Mouse (Mus musculus) liver, embryonic 16.5 days (tissue): ENCODE data around the gene Spp1. TPM values are rescaled to one million over a fixed set of nuclear protein-coding genes. Genes with fewer than 3 reads are reported as not detected.
A peak's percentile ranks its signal among the peaks of the same experiment; 100 is the strongest.
"Not testable (repeated sequence)": the region's sequence is repeated elsewhere in the genome, so short reads cannot be mapped to it uniquely, and the experiment has no call there.

Experiments used
- ATAC-seq: fragments of 200-750 bp; cut with Nextera tagmentation; 2 replicates; pipeline ENCODE4 v1.8.0; 2017; ENCODE audit warnings: low read depth, mild to moderate bottlenecking, moderate number of reproducible peaks, moderate library complexity
- H3K27ac ChIP-seq: fragments of 300-500 bp; sonication (generic); 2 replicates; pipeline ENCODE4 v1.5.1; 2014; ENCODE audit warnings: mild to moderate bottlenecking, low read length
- H3K27me3 ChIP-seq: fragments of 300-500 bp; sonication (generic); 2 replicates; pipeline ENCODE4 v1.6.1; 2014; ENCODE audit warnings: low read depth, low read length, mixed read lengths; ENCODE audit not compliant: control insufficient read depth, insufficient read depth
- H3K36me3 ChIP-seq: fragments of 300-500 bp; sonication (generic); 2 replicates; pipeline ENCODE4 v1.6.1; 2014; ENCODE audit warnings: mild to moderate bottlenecking; ENCODE audit not compliant: control insufficient read depth, insufficient read depth
- H3K4me1 ChIP-seq: fragments of 300-500 bp; sonication (generic); 2 replicates; pipeline ENCODE4 v1.6.1; 2014; ENCODE audit warnings: low read depth, low read length, mixed read lengths; ENCODE audit not compliant: control insufficient read depth
- H3K4me2 ChIP-seq: fragments of 300-500 bp; sonication (generic); 2 replicates; pipeline ENCODE4 v1.6.1; 2014; ENCODE audit warnings: low read depth, low read length, mixed read lengths
- H3K4me3 ChIP-seq: fragments of 300-500 bp; sonication (generic); 2 replicates; pipeline ENCODE4 v1.5.1; 2014; ENCODE audit warnings: low read depth, mild to moderate bottlenecking, low read length
- H3K9ac ChIP-seq: fragments of 300-500 bp; sonication (generic); 2 replicates; pipeline ENCODE4 v1.6.1; 2014; ENCODE audit warnings: low read depth, low read length
- H3K9me3 ChIP-seq: fragments of 300-500 bp; sonication (generic); replicated peaks from 2 replicates; pipeline ENCODE4 v1.6.1; 2016; ENCODE audit warnings: low read length; ENCODE audit not compliant: control insufficient read depth
- WGBS: fragments of 180-500 bp; shearing (Covaris S2); extraction: QIAGEN DNeasy Blood & Tissue Kit; methylation state at CpG from one replicate; pipeline ENCODE4 v1.1.7; 2014; ENCODE audit not compliant: insufficient replicate concordance; 5-methylcytosine and 5-hydroxymethylcytosine counted together
- polyA plus RNA-seq: library from polyadenylated mRNA; unstranded; fragments of >200 nt; fragmentation: Nextera tagmentation; extraction: Ambion mirVana; gene quantifications from 2 replicates; pipeline ENCODE4 v1.2.1, GENCODE M21; 2015

Gene Spp1
- polyA plus RNA-seq, 1 experiment from 2014 or later = 24.9 TPM

DNA sequence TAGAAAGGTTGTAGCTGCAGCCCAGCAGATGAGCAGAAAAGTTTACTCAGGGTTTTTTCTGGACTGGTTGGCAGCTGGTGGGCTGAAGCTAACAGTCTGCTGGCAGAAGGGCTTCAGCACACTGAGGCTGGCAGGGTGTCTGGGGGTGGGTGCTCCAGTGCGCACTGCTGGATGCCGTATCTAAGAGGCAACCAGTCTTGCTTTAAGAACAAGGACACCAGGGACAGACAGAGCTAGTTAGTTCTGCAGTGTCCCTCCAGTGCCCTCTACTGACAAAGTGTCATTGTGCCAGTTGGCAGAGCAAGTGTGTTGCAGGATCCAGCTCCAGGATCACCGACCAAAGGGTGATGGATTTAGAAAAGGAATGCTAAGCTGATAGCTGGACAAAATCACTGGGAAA is 11.2 kb downstream of the Spp1 start:
- no peaks in the 10 kb centered on the region for H3K9me3 ChIP-seq
- no peaks in the 10 kb centered on the region for H3K4me1 ChIP-seq
- H3K4me3 ChIP-seq = no peak overlapping the region
- no peak overlapping the region for H3K9ac ChIP-seq
- H3K27me3 ChIP-seq = no peaks in the 10 kb centered on the region
- H3K4me2 ChIP-seq = no peak overlapping the region
- H3K27ac ChIP-seq = no peak overlapping the region
- 20% methylated on average over 3 of the region's 3 CpGs for WGBS
- no peaks in the 10 kb centered on the region for H3K36me3 ChIP-seq
- ATAC-seq = no peak

DNA sequence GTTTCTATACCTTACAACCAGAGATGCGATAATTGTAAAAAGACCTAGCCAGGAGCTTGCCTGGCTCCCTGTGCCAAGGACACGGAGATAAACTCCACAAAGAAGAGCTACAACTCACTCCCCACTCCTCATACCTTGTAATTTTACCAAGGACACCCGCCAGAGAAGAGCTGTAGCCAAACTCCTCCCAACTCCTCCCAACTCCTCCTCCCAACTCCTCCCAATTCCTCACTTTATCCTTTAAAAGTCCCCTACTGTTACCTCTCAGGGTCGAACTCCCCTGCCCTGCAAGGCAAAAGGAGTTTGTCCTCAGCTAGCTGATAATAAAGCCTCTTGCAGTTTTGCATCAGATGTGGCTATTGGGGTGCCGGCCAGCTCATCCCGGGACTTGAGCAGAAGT is 13.4 kb downstream of the Spp1 start:
- not testable (repeated sequence) for H3K4me2 ChIP-seq, H3K27ac ChIP-seq, H3K4me3 ChIP-seq, H3K9me3 ChIP-seq, H3K4me1 ChIP-seq, H3K27me3 ChIP-seq, ATAC-seq, H3K9ac ChIP-seq, H3K36me3 ChIP-seq
- WGBS = 23% methylated on average over 6 of the region's 6 CpGs

DNA sequence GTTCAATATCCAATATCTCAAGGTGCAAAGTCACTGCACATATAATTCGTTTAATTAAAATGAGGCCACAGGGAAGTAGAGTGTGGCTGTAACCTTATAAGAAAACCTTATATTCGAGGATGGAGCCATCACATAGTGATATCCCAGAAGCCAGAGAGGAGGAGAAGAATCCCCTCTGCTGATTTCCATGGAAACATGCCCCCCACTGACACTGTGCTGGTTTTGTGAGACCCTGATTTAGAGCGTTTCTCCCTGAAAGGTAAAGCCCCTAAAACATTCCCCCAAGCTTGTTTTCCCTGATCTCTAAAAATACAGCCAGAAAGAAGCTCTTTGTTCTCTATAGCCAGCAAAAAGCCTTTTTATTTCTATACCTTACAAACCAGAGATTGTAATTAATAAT is 14.6 kb downstream of the Spp1 start:
- Histone ChIP-seq H3K9ac (no peak overlapping the region), H3K4me3 (no peak overlapping the region), H3K27ac (no peak overlapping the region), H3K4me2 (no peak overlapping the region), H3K36me3 (no peaks in the 10 kb centered on the region), H3K27me3 (no peaks in the 10 kb centered on the region), H3K9me3 (no peaks in the 10 kb centered on the region), H3K4me1 (no peaks in the 10 kb centered on the region)
- no peak for ATAC-seq
- WGBS = 29% methylated on average over 3 of the region's 3 CpGs

DNA sequence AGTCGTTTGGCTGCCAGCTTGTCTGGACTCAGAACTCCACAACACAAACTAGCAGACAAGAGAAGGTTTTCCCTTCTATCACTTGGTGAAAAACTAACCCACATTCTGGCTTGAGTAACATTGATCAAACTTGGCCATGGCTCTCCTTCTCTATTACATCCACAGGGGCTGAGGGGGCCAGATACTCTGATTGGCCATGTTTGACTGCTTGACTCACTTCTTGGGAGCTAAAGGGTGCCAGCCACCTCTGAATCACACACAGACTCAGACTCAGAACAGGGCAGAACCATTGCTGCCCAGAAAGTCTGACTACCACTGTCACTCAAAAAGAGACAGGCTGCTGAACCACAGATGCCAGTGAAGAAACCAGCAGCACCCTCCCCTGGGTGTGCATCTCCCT is 18.2 kb downstream of the Spp1 start:
- Histone ChIP-seq H3K9ac (no peak overlapping the region), H3K4me1 (no peaks in the 10 kb centered on the region), H3K9me3 (no peaks in the 10 kb centered on the region), H3K4me2 (no peak overlapping the region), H3K36me3 (no peaks in the 10 kb centered on the region), H3K27ac (no peak overlapping the region), H3K4me3 (no peak overlapping the region), H3K27me3 (no peaks in the 10 kb centered on the region)
- 14% methylated on average over 1 of the region's 1 CpGs for WGBS
- no peak for ATAC-seq

DNA sequence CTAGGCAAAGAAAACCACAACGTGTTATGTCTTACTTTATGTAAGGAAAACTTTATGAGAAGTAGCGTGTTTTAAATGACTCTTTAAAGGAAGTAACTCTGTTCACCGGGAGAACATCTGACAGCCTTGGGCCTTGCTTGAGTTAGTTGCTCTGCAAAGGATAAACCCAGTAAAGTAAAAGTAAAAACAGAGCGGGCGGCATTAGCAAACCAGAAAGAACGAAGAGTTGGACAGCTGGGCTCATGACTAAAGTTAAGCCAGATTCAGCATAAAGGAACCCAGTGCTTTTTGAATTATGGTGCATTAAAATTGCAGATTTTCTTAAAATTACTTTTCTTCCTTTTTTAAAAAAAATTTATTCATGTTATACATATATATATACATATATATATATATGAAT is 19.6 kb downstream of the Spp1 start:
- no peak overlapping the region for H3K4me3 ChIP-seq
- H3K27me3 ChIP-seq = peaks cover 6% of the 10 kb centered on the region
- no peak overlapping the region for H3K9ac ChIP-seq
- no peaks in the 10 kb centered on the region for H3K4me1 ChIP-seq
- H3K9me3 ChIP-seq = no peaks in the 10 kb centered on the region
- no peak for ATAC-seq
- 67% methylated on average over 6 of the region's 6 CpGs for WGBS
- no peak overlapping the region for H3K4me2 ChIP-seq
- no peak overlapping the region for H3K27ac ChIP-seq
- no peaks in the 10 kb centered on the region for H3K36me3 ChIP-seq

DNA sequence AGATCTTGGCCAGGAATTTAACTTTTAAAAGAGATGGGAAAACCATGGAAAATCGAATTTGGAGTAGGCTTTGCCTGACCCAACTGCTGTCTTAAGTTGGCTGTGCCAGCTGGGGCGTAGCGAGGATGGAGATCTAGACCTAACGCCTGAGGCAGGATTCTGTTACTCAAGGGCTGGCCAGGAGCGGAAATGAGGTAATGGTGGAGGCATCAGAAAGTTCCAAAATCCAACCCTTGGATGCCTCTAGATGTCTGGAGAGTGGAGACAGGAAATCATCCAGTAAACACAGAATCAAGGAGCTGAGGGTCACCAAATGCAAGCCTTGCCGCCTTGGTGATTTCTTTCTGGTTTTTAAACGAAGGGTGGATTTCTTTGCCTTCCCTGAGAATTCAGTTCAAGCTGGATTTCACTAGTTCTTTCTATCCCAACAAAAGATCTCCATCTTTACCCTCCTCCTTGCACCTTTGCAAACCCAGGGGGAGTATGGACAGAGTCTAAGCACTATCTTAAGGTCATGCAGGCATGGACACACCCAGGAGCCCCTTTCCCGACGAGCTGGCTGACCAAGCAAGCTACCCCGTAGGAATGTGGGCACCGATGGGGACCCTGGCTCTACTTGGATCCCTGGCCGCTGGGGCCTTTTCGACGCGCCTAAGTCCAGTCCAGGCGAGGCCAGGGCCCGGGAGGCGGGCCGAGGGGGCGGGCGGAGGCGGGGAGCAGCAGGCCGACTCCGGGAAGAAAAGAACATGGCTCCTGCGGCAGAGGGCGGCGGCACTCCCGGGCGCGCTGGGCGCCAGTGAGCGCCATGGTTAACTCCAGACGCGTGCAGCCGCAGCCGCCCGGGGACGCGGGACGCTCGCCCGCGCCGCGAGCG is 24.2 kb downstream of the Spp1 start, which contains the start of gene Pkd2:
Gene Pkd2, plus strand, starts transcription at position 619 of the 874 bp plus-strand sequence.
- H3K4me3 ChIP-seq = peak within 1 kb of the TSS; percentile 65
- peak; percentile 82 for ATAC-seq
- peaks cover 16% of the 10 kb centered on the region for H3K27me3 ChIP-seq
- no peaks in the 10 kb centered on the region for H3K36me3 ChIP-seq
- peak within 1 kb of the TSS; percentile 51 for H3K9ac ChIP-seq
- no peaks in the 10 kb centered on the region for H3K9me3 ChIP-seq
- WGBS = 9% methylated on average over 46 of the region's 46 CpGs
- no peaks in the 10 kb centered on the region for H3K4me1 ChIP-seq
- no peak within 1 kb of the TSS for H3K27ac ChIP-seq
- H3K4me2 ChIP-seq = peak within 1 kb of the TSS; percentile 60

DNA sequence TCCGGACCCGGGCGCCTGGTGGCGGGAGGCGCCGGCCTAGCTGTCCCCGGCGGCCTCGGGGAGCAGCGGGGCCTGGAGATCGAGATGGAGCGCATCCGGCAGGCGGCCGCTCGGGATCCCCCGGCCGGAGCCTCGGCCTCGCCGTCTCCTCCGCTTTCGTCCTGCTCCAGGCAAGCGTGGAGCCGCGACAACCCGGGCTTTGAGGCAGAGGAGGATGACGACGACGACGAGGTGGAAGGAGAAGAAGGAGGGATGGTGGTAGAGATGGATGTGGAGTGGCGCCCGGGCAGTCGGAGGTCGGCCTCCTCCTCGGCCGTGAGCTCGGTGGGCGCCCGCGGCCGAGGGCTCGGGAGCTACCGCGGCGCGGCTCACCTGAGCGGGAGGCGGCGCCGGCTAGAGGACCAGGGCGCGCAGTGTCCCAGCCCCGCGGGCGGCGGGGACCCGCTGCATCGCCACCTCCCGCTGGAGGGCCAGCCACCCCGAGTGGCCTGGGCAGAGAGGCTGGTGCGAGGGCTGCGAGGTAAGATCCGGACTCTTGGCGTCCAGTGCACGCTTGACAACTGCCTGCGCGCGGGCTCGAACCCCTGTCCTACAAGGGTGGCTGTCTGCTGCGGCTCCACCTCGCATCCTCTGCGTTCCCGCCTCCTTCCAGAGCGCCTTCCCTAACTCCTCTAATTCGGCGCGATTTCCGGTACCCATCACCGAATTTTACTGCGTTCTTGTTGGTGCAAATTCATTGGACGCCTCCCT is 25.0 kb downstream of the Spp1 start:
- 2% methylated on average over 52 of the region's 82 CpGs for WGBS
- Histone ChIP-seq H3K36me3 (no peaks in the 10 kb centered on the region), H3K27ac (no peak overlapping the region), H3K9ac (peak overlapping the region; percentile 51), H3K4me1 (no peaks in the 10 kb centered on the region), H3K4me2 (peak overlapping the region; percentile 60), H3K9me3 (no peaks in the 10 kb centered on the region), H3K4me3 (peak overlapping the region; percentile 65), H3K27me3 (peaks cover 16% of the 10 kb centered on the region)
- peak; percentile 54 for ATAC-seq

DNA sequence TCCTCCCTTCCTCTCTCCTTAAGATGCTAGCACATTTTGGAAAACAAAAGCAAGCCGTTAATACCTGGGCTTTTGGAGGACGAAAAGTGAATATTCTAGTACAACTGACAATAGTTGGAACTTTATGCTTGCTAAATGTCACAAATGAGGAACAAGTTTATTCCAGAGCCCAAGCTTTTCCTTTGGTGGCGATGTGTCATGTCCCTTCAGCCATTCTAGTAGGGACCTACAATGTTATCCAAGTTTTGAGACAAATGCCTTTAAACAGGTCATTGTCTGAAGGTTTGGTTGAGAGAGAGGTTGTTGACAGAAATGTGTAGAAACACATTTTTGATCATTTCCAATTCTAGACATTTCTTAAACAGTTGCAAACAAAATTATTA is 25.5 kb downstream of the Spp1 start:
- H3K4me1 ChIP-seq = no peaks in the 10 kb centered on the region
- H3K4me3 ChIP-seq = peak overlapping the region; percentile 65
- no peak overlapping the region for H3K9ac ChIP-seq
- H3K36me3 ChIP-seq = no peaks in the 10 kb centered on the region
- H3K27ac ChIP-seq = no peak overlapping the region
- H3K27me3 ChIP-seq = peaks cover 16% of the 10 kb centered on the region
- H3K4me2 ChIP-seq = peak overlapping the region; percentile 60
- 30% methylated on average over 3 of the region's 3 CpGs for WGBS
- ATAC-seq = no peak
- H3K9me3 ChIP-seq = no peaks in the 10 kb centered on the region

DNA sequence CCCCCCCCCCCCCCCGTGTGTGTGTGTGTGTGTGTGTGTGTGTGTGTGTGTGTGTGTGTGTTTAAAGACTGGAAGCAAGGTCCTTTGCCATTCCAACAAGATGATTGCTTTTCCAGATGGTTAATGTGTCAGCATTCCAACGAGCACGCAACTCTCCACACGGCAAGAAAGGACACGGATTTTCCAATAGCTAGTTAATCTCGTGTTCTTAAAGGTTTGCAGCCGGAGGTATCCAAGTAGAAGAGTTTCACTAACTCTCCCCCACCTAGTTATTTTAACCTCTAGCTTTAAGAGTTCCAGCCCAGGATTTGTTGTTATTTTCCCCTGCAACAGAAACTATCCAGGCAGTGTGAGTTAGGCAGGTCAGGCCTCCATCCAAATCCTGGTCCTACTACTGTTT is 25.9 kb downstream of the Spp1 start:
- no peak overlapping the region for H3K9ac ChIP-seq
- H3K4me2 ChIP-seq = no peak overlapping the region

More for the DNA sequence above, 25.9 kb downstream of the Spp1 start:
- Histone ChIP-seq H3K4me3 (no peak overlapping the region), H3K4me1 (no peaks in the 10 kb centered on the region), H3K9me3 (no peaks in the 10 kb centered on the region), H3K27ac (no peak overlapping the region), H3K36me3 (no peaks in the 10 kb centered on the region), H3K27me3 (peaks cover 16% of the 10 kb centered on the region)
- no peak for ATAC-seq
- 76% methylated on average over 6 of the region's 7 CpGs for WGBS
